Mouse (Mus musculus): ENCODE results near the gene Zfp653.

Gene Zfp653

DNA sequence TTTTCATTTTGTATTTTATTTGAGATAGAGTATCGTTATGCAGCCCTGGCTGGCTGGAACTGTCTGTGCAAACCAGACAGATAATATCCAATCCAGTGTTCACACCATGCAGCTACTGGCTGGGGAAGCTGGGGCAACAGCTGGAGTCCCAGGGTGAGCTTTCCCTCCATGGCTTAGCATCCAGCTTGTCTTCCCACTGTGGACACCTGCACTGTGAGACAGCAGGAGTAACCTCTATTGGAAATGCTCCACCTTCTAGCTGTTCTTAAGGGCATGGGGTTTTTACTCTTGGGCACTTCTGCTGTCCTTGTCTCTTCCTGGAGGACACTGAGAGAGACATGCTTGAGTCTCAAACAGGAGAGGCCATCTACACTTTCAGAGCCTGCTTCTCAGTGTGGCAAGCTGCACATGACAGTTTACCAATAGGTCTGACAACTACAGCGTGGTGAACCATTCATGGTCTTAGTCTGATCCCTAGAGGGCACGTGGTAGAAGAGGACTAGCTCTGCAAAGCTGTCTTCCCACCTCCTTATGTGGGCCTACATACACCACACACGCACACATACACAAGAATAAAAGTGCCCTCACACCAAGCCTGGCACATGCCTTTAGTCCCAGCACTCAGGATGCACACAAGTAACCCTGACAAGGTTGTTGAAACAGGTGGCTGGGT is 1.2 kb downstream of the Zfp653 start:
- DNase-seq (ENCODE audit: low read depth), result no peak

DNA sequence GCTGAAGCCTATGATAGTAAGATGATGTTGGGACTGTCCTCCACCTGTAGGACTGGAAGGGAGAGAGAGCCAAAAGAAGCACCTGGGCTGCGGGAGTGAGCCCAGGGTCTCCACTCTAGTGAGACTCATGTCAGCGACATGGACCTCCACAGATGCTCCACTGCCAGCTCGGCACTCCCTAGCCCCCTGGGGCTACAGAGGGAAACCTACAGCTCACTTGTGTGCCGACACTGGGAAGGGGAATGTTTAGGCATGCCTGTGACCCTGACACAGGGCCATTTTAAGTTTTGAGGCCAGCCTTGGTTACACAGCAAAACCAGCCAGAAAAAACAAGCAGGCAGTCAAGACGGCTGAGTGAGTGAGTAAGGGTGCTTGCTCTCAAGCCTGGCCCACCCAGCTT is 4.0 kb downstream of the Zfp653 start:
- DNase-seq (ENCODE audit: low read depth), result no peak

DNA sequence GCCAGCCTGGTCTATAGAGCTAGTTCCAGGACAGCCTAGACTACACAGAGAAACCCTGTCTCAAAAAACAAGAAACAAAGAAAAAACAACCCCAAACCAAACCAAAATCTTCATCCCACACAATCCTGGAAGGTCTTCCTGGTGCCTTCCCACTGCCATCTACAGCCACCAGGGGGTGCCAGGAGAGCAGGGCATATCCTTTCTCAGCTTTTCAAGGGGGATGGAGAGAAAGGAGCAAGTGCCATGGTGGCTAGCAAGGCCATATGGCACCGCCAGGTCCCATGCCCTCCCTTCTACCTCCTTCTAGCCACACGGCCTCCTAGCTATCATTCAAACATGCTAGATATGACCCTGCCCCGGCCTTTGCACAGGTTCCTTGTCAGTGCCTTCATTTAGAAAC is 4.7 kb downstream of the Zfp653 start:
- DNase-seq (ENCODE audit: low read depth), result no peak

DNA sequence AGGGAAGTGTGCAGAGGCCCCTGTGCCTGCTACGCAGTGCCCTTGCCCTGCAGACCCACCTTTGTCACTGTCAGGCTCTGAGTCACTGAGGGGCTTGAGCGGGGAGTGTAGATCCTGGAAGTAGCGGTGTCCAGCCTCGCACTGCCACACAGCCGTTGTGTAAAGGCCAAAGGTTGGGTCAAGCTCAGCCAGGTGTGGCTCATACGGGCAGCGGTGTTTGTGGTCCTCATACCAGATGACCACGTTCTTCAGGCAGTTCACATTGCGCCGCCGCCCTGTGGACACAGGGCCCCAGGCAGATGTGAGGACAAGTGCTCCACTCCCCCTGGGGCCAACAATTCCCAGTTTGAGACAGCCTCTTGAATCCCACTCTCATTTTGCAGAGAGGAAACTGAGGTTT is 5.5 kb downstream of the Zfp653 start:
- no peak for DNase-seq (ENCODE audit: low read depth)

DNA sequence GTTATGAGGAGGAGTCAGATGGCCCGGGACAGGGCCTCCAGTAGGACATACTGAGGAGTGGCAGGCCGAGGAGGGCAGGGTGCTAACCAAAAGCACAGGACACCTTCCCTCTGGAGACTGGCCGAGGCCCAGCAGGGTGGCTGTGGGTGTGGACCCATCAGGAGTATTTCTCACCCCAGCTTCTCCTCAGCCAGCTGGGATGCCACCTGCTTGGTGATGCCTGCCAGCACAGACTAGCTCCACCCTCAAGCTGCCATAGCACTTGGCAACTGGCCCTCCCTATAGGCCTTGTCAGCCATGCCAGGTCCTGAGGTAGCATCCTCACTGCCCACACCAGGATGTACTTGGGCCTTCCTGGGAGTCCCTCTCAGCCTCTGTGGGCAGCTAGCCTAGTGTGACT is 6.8 kb downstream of the Zfp653 start:
- no peak for DNase-seq (ENCODE audit: low read depth)

DNA sequence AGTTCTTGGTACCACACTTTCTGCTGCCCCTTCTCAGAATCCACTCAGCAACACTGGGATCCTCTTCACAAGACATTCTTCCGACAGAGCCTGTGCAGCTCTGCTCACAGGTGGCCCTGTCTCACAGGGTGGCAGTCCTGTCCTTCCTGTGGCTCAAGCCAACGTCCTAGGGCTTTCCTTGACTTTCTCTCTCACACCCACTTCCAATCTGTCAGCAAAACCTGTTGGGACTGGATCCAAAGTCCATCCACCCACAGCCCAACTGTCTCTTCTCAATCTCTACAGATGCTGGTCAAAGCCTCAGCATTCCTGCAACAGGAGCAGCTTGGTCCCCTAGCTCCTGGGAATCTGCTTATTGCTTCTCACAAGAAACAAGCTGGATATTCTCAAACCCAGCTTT is 9.8 kb downstream of the Zfp653 start:
- no peak for DNase-seq (ENCODE audit: low read depth)

DNA sequence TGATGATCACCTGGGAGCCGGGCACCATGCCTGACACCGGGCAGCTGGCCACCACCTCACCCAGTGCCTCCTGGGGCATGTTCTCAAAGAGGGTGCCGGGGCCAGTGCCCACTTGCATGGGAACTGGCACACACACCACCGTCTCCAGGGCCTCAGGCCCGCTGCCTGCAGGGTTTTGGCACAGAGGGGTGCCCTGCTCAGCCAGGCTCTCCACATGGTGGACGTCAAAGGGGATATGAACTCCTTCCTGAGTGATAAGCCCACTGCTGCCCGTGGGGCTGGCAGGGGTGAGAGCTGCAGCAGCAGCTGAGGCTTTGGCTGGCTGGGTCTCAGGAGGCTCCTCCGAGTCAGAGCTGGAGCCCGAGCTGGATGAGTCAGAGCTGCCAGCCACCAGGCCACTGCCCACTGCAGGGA is 13.2 kb downstream of the Zfp653 start:
- no peak for DNase-seq (ENCODE audit: low read depth)

DNA sequence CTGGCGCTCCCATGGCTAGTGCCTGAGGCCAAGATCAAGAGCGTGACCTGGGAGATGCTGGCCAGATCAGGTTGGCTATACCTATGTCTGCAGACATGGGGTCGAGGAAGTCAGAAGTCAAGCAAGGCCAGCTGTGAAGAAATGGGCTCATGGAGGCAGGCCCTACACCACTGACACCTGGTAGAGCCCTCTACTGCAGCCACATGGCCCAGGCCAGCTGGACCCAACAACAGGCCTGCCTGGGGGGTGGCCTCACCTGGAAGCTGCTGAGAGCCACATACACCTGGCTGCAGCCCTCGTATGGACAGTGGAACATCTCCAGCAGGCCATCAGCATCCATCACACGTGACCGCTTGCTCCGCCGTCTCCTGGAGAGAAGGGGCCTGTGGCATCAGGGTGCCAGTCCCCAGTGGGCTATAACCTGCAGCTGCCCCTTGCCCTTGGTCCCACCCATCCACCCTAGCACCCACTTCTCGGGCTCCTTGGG is 14.1 kb downstream of the Zfp653 start:
- DNase-seq (ENCODE audit: low read depth), result no peak

DNA sequence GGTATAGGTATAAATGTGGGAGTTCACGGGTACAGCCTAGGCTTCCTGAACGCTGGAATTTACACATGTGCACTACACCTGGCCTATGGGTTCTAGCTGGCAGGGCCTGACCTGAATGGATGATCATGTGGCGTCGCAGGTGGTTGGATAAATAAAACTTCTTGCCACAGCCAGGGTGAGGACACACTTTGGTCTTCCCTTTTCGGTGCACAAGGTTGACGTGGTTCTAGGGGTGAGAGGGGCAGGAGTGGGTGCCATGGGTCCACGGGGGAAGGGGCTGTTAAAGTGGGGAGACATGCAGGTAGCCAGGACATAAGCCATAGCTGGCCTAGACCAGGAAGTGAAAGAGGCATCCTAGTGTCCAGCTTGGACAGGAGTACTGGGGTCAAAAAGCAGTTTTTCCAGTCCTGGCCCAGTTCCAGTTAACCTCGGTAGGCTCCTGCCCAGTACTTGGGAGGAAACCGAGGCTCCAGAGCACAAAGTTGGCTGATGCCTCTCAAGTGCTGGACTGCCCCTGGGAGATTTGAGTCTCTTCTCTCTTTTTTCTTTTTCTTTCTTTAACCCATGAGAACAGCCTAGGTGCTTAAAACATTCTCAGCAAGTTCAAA is 14.8 kb downstream of the Zfp653 start:
- DNase-seq (ENCODE audit: low read depth), result no peak

DNA sequence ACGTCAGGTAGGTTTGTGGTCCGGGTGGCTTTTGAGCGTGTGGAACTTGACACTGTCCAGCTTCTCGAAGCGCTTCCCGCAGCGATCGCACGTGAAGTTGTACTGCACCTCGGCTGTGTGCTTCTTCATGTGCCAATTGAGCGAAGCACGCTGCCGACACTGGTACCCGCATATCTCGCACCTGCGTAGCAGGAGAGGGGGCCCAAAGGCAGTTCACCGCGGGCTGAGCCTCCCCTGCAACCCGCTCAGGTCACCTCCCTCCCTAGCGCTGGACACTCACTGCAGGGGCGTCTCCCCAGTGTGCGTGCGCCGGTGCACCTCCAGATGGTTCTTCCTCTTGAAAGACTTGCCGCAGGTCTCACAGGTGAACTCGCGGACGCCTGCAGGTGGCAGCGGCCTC is 15.5 kb downstream of the Zfp653 start:
- DNase-seq (ENCODE audit: low read depth), result no peak

DNA sequence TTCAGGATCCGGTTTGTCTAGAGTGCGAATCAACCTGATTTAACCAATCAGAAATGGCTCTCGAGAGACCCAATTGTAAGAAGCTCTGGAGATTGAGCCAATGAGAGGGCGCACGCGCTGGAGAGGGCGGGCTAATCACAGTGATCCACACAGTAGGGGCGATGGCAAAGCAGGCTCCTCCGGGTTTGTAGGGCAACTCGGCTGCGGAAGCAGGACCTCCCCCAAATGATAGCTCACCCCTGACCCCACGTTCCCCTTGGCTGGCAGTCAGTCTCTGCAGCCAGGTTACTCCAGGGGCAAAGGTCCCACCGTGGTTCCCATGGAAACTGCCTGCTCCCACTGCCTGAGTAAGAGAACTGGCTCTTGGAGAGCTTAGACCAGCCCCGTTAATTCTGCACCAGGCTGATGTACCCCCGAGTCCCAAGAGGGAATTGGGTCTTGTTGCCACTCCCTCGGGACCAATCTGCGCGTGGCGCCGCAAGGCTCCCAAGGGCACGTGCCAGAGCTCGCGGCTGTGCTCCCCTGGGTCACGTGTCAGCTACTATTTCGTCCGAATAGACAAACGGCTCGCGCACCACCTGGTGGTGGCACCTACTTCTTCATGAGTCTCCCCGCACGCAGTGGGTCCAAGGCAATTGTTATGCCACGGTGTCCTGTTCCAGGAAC is 16.6 kb downstream of the Zfp653 start:
- peak; percentile 70 for DNase-seq (ENCODE audit: low read depth)

DNA sequence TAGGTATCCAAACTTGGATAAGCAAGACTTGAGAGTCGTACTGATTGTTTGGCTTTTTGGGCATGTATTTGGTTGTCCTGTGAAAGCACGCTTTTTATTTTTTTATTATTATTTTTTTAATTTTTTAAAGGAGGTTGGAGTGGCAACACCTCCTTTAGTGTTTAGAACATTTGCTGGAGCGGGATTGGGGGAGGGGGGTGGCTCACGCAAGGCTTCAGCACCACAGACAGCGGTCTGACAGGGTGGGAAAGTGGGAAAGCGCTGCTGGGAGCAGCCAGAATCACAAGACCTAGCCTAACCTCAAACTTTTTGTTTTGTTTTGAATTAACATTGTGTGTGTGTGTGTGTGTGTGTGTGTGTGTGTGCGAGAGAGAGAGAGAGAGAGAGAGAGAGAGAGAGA is 17.5 kb downstream of the Zfp653 start:
- no peak for DNase-seq (ENCODE audit: low read depth)

DNA sequence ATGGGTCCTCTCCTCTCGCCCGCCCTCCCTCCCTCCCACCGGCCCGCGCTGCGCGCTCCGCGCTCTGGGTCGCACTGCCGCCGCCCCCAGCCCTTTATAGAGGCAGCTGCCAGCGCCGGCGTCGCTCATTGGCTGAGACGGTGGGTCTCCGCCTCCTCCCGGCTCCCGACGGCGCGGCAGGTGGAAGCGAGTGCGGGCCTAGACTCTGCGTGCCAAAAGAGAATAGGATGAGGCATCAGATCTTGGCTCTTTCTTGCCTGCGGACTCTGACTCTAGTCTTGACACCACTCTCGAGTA is 19.3 kb downstream of the Zfp653 start, which contains the start of gene Elavl3:
Gene Elavl3, minus strand, starts transcription at position 66 of the 297 bp plus-strand sequence.
- DNase-seq (ENCODE audit: low read depth), result no peak

DNA sequence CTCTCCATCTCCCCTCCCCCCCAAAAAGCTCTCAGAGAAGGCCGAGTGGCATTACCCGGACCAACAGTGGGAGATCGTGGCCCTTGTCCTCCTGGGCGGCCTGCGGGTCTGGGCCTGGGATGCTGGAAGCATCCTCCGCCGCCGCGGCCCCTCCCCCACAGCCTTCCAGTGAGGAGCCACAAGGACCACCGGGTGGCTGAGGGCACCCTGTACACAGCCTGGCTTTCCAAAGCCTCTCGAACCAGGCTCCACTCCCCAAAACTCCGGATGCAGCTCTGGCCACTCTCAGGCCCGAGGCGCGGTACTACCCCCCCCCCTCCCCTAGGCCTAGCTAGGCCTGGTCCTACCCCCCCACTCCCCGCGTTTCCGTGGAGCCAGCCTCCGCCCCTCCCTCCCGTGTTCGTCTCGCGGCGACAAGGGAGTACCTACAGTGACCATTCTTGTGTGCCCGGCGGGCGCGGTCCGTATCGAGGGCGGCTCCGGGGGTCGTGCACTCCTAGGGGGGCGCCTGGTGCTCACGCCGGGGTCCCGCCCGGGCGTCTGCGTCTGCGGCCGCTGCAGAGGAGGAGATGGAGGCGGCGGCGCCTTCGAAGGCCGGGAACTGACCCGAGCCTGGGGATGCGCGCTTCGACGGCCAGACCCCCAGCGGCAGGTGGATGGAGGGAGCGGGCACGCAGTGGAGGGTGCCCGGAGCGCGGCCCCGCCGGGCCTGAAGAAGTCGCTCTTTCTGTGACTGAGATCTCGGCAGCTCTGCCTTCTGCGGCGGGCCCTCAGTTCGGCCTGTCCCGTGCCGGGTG is 19.8 kb downstream of the Zfp653 start:
- DNase-seq (ENCODE audit: low read depth), result no peak

DNA sequence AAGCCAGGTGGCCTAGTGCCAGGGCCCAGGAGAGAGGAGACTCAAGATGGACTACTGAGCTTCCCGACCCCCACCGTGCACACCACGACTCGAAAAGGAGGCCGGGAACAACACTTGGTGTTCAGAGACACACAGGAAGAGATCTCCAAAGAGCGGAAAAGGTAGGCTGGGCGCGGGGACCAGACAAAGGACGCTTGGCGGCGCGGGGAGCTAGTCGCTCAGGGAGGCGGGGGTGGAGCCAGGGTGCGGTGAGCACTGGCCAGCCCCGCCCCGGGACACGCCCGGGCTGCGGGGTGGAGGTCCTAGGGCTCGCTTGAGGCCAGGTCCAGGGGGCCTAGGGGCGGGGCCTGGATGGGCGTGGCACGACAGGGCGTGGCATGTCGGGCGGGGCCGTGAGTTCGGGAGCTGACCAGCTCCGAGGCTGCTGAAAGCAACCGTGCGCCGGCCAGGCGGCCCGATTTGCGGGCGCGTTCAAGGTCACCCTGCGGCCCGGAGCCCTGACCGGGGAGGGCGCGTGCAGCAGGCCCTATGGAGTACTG is 20.8 kb downstream of the Zfp653 start:
- no peak for DNase-seq (ENCODE audit: low read depth)

DNA sequence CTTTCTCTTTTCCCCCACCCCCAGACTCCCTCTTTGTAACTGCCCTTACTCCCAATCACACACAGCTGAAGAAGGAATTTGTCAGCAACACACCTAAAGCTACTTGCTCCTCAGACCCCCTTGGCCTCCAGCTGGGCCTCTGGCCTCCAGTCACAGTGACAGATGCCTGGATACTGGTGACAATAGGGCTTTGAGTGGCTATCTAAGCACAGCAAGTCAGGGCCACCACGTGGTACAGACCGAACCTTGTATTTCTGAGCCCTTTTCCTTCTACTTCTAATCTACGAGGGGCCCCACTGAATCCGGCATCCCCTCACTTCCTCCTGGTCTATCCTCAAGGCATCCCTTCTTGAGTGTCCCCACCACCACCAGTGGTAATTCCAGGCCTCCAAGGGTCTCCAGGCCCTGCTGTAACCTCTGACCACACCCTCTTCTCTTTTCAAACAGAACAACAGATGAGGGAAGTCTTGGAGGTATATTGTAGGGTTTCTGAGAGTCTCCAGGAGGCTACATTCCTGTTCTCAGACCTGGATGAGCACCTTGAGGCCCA is 21.4 kb downstream of the Zfp653 start:
- DNase-seq (ENCODE audit: low read depth), result no peak

DNA sequence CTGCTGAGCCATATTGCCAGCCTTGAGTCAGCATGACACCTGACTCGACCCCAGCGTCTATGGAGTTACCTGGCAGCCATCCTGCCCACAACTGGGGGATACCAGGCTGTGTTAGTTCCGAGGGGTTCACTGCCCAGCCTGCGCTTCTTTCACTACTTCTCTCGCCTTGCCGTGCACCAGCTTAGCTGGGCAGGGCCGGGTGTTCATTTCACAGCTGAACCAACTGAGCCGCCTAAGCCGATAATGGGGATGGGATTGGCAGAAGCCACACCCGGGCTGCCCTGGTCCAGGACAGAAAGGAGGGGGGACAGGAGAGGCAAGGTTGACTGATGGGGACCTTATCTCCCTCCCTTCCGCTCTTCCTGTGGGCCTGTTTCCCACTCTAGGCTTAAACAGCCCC is 21.9 kb downstream of the Zfp653 start:
- no peak for DNase-seq (ENCODE audit: low read depth)

DNA sequence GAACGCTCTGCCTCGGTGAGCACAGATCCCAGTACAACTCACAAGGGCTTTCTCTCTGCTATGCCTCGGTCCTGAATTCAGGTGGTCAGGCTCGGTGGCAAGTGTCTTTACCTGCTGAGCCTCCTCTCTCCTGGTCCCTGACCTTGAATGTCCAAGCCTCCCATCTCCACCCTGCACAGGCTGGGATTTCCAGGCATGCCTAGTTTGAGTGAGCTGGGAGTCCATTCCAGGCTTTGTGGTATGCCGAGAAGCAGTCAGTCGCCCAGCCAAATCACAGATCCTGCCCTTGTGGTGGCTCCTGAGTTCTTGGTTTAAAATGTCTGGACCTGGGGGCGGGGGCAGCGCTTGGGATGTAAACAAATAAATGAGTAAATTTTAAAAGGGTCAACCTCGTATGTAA is 23.8 kb downstream of the Zfp653 start:
- DNase-seq (ENCODE audit: low read depth), result no peak

DNA sequence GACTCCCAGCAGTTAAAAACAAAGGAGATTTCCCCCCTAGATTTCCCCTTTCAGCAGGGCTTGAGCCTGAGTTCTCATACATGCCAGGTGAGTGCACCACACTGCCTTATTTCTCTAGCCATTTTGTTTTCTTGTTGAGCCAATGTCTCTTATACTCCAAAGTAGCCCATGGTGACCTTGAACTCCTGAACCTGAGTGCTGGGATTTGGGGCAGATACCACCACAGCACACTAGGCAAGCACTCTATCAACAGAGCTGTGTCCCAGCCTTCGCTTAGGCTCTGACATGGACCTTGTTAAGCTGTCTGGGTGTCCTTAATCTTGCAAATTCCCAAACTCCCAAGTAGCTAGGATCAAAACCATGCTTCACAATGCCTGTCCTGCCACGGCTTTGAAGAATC is 29.3 kb downstream of the Zfp653 start:
- no peak for DNase-seq (ENCODE audit: low read depth)

DNA sequence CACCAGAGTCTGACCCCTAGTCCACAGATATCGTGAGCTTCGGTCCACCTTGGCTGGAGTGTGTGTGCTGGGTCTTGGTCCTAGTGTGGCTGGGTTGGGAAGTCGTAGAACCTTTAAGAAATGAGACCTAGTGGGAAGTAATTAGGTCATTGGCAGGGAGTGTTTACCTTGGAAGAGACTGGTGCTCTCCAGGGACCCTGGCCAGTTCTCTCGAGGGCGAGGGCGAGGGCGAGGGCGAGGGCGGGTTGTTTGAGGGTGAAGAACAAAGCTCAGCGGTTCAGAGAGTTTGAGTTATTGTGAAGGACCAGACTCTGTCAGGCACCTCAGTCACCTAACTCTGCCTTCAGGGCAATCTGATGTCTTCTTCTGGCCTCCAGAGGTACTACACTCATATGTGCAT is 33.4 kb downstream of the Zfp653 start:
- no peak for DNase-seq (ENCODE audit: low read depth)

DNA sequence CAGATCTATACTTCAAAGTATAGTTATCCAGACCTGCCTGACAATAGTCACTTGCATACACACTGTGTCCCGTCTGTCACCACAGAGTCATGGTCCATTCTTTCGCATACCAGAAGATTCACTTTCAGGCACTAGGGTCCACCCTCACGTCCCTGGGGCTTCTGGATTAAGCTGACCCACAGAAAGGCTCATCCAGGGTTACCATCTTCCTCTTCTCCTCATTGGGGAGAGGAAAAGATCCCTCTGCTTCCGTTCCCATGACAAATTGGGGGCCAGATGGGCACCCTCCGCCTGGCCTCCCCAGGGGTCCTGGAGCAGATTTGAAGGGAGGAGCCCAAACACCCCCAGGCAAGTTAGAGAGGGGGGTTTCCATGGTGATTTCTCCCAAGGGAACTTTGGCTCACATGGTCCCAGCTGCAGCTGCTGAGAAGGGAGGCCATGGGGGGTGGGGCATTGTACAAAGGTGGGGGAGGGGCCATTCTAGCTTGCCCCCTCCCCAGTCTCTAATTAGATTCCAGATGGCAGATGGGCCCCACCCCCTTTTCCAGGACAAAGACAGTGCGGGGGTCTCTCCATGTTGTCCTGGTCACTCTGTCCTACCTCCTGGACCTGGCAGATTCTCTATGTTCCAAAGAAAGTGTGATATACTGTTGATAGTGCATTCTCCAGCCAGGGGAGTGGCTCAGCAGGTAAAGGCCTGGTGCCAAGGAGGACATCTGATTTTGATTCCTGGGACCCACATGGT is 35.7 kb downstream of the Zfp653 start:
- no peak for DNase-seq (ENCODE audit: low read depth)

DNA sequence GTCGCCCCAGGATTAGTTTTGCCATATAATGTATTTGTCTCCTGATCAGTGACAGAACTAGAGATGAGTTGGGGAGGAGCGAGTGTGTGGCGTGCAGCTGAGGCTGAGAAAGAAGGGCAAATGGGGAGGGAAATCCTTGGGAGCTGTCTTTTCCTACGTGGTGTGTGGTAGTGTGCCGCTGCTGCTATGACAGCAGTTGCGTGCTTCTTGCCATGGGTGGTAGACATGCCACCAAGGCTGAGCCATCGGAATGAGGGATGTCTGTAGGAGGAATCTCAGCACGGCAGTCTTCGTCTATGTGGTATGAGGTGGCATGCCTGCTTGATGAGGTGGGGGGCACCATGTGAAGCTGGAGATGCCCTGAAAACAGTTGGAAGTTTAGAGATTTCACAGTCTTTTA is 40.8 kb downstream of the Zfp653 start:
- no peak for DNase-seq (ENCODE audit: low read depth)

Measured in c-Kit-positive CD71-negative TER-119-negative erythroid progenitor cells, embryonic 14.5 days (primary cell).